Mouse (Mus musculus): ENCODE results near the gene Smyd5.

DNA sequence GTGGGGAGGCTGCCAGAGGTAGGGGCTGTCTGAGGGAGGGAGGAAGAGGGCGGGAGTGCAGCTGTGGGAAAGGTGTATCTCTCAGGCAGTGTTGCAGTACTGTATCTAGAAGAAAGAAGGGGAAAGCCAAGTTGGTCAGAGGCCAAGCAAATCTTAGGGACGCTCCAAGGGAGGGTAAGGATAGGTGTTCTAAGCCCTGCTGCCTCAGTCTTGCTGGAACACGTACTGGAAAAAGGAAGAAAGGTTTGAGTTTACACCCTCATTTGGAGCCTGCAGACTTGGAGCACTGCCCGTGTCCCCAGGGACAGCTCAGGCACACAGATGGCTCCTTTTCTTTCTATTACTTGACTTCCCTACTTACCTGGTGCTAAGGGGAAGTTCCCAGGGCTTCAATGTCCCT lies 9.4 kb downstream of the Smyd5 start:
- TF ChIP-seq POLR2A (IDR thresholded peaks at IDR 0.05; ENCODE audit: extremely low read depth, insufficient read depth, low read length) (no peak), CTCF (IDR thresholded peaks at IDR 0.05; ENCODE audit: low read depth, low read length) (no peak)
